Mouse (Mus musculus) kidney, embryonic 15.5 days (tissue): ENCODE results near the gene Foxn1. TPM values are rescaled to one million over a fixed set of nuclear protein-coding genes. Genes with fewer than 3 reads are reported as not detected.

Experiments
- ATAC-seq: fragments of 200-750 bp; cut with Nextera tagmentation; replicated peaks from 2 replicates; pipeline ENCODE4 v1.8.0; 2017; ENCODE audit warnings: moderate TSS enrichment; ENCODE audit not compliant: low FRiP score
- H3K27ac ChIP-seq: fragments of 300-500 bp; sonication (generic); 2 replicates; pipeline ENCODE4 v1.5.1; 2015; ENCODE audit warnings: mild to moderate bottlenecking, inconsistent platforms
- H3K27me3 ChIP-seq: fragments of 300-500 bp; sonication (generic); 2 replicates; pipeline ENCODE4 v1.6.1; 2015; ENCODE audit warnings: inconsistent platforms
- H3K36me3 ChIP-seq: fragments of 300-500 bp; sonication (generic); 2 replicates; pipeline ENCODE4 v1.6.1; 2015; ENCODE audit warnings: inconsistent platforms
- H3K4me1 ChIP-seq: fragments of 300-500 bp; sonication (generic); 2 replicates; pipeline ENCODE4 v1.6.1; 2015; ENCODE audit warnings: inconsistent platforms
- H3K4me2 ChIP-seq: fragments of 300-500 bp; sonication (generic); 2 replicates; pipeline ENCODE4 v1.6.1; 2015; ENCODE audit warnings: moderate library complexity, mild to moderate bottlenecking, inconsistent platforms
- H3K4me3 ChIP-seq: fragments of 300-500 bp; sonication (generic); replicated peaks from 2 replicates; pipeline ENCODE4 v1.5.1; 2015; ENCODE audit warnings: mild to moderate bottlenecking, inconsistent platforms
- H3K9ac ChIP-seq: fragments of 300-500 bp; sonication (generic); 2 replicates; pipeline ENCODE4 v1.6.1; 2015; ENCODE audit warnings: mild to moderate bottlenecking, inconsistent platforms
- H3K9me3 ChIP-seq: fragments of 300-500 bp; sonication (generic); replicated peaks from 2 replicates; pipeline ENCODE4 v1.6.1; 2016; ENCODE audit warnings: inconsistent platforms
- WGBS: fragments of 180-500 bp; shearing (Covaris S2); methylation state at CpG from one replicate; pipeline ENCODE4 v1.1.7; 2015; ENCODE audit warnings: mixed read lengths; 5-methylcytosine and 5-hydroxymethylcytosine counted together
- polyA plus RNA-seq: library from polyadenylated mRNA; unstranded; fragments of >200 nt; fragmentation: Nextera tagmentation; extraction: Ambion mirVana; gene quantifications from 2 replicates; pipeline ENCODE4 v1.2.1, GENCODE M21; 2015

The Foxn1 gene
- polyA plus RNA-seq: 0.10 TPM in 1 of 2 replicates, not detected in the other

GRCm38 (mm10) chr11:78386508-78387043 is at the start of gene Foxn1:
TSS of gene Foxn1 (minus strand) at chr11:78386558.
- no peak within 1 kb of the TSS for H3K9ac ChIP-seq
- no peaks in the 10 kb centered on the region for H3K9me3 ChIP-seq
- H3K27ac ChIP-seq: no peak within 1 kb of the TSS
- H3K4me2 ChIP-seq: no peak within 1 kb of the TSS
- no peaks in the 10 kb centered on the region for H3K27me3 ChIP-seq
- peaks cover 22% of the 10 kb centered on the region for H3K4me1 ChIP-seq
- H3K36me3 ChIP-seq: no peaks in the 10 kb centered on the region
- no peak for ATAC-seq
- no peak within 1 kb of the TSS for H3K4me3 ChIP-seq
- 58% methylated on average over 14 of the region's 14 CpGs for WGBS

GRCm38 (mm10) chr11:78435776-78436349 is 49.5 kb upstream of the Foxn1 start:
- Histone ChIP-seq H3K4me2 (peak overlapping the region; percentile 43), H3K27ac (peak overlapping the region; percentile 82), H3K4me3 (no peak overlapping the region), H3K9ac (no peak overlapping the region), H3K36me3 (no peaks in the 10 kb centered on the region), H3K4me1 (peaks cover 15% of the 10 kb centered on the region), H3K27me3 (no peaks in the 10 kb centered on the region), H3K9me3 (no peaks in the 10 kb centered on the region)
- peak; percentile 92 for ATAC-seq
- WGBS: 3% methylated on average over 19 of the region's 19 CpGs

GRCm38 (mm10) chr11:78434052-78434451 is 47.7 kb upstream of the Foxn1 start:
- H3K4me1 ChIP-seq: peaks cover 21% of the 10 kb centered on the region
- no peak overlapping the region for H3K4me2 ChIP-seq
- no peaks in the 10 kb centered on the region for H3K27me3 ChIP-seq
- H3K9me3 ChIP-seq: no peaks in the 10 kb centered on the region
- H3K27ac ChIP-seq: no peak overlapping the region
- no peaks in the 10 kb centered on the region for H3K36me3 ChIP-seq
- no peak overlapping the region for H3K4me3 ChIP-seq
- ATAC-seq: no peak
- H3K9ac ChIP-seq: no peak overlapping the region
- WGBS: 33% methylated on average over 4 of the region's 4 CpGs

- no peaks in the 10 kb centered on the region for H3K36me3 ChIP-seq
- no peaks in the 10 kb centered on the region for H3K27me3 ChIP-seq
- no peaks in the 10 kb centered on the region for H3K9me3 ChIP-seq
- no peak overlapping the region for H3K27ac ChIP-seq
- H3K9ac ChIP-seq: no peak overlapping the region
- peaks cover 24% of the 10 kb centered on the region for H3K4me1 ChIP-seq
- 63% methylated on average over 10 of the region's 10 CpGs for WGBS
- H3K4me3 ChIP-seq: no peak overlapping the region
- no peak for ATAC-seq
- no peak overlapping the region for H3K4me2 ChIP-seq
Measured at GRCm38 (mm10) chr11:78431176-78431575, 44.8 kb upstream of the Foxn1 start.

GRCm38 (mm10) chr11:78430195-78430878 is 44.0 kb upstream of the Foxn1 start:
- 41% methylated on average over 11 of the region's 11 CpGs for WGBS
- H3K9me3 ChIP-seq: no peaks in the 10 kb centered on the region
- H3K27ac ChIP-seq: no peak overlapping the region

GRCm38 (mm10) chr11:78428309-78428708 is 42.0 kb upstream of the Foxn1 start:
- Histone ChIP-seq H3K9me3 (no peaks in the 10 kb centered on the region), H3K27ac (no peak overlapping the region), H3K4me3 (no peak overlapping the region), H3K9ac (no peak overlapping the region), H3K27me3 (no peaks in the 10 kb centered on the region), H3K4me2 (no peak overlapping the region), H3K4me1 (peaks cover 13% of the 10 kb centered on the region), H3K36me3 (no peaks in the 10 kb centered on the region)
- no peak for ATAC-seq
- WGBS: 87% methylated on average over 5 of the region's 5 CpGs

More at GRCm38 (mm10) chr11:78430195-78430878, 44.0 kb upstream of the Foxn1 start:
- H3K36me3 ChIP-seq: no peaks in the 10 kb centered on the region
- no peaks in the 10 kb centered on the region for H3K27me3 ChIP-seq
- no peak overlapping the region for H3K4me2 ChIP-seq
- no peak overlapping the region for H3K9ac ChIP-seq
- H3K4me3 ChIP-seq: no peak overlapping the region
- peaks cover 15% of the 10 kb centered on the region for H3K4me1 ChIP-seq
- no peak for ATAC-seq

GRCm38 (mm10) chr11:78427655-78428054 is 41.3 kb upstream of the Foxn1 start:
- 85% methylated on average over 6 of the region's 6 CpGs for WGBS

GRCm38 (mm10) chr11:78425572-78425971 is 39.2 kb upstream of the Foxn1 start:
- H3K4me3 ChIP-seq: no peak overlapping the region
- no peaks in the 10 kb centered on the region for H3K36me3 ChIP-seq
- peaks cover 12% of the 10 kb centered on the region for H3K27me3 ChIP-seq
- H3K9ac ChIP-seq: no peak overlapping the region
- H3K4me2 ChIP-seq: no peak overlapping the region
- no peak overlapping the region for H3K27ac ChIP-seq
- H3K9me3 ChIP-seq: no peaks in the 10 kb centered on the region
- no peak for ATAC-seq
- peaks cover 27% of the 10 kb centered on the region for H3K4me1 ChIP-seq
- WGBS: 95% methylated on average over 1 of the region's 1 CpGs

More at GRCm38 (mm10) chr11:78427655-78428054, 41.3 kb upstream of the Foxn1 start:
- no peaks in the 10 kb centered on the region for H3K36me3 ChIP-seq
- H3K4me2 ChIP-seq: no peak overlapping the region
- H3K27me3 ChIP-seq: no peaks in the 10 kb centered on the region
- no peak for ATAC-seq
- no peak overlapping the region for H3K4me3 ChIP-seq
- peaks cover 13% of the 10 kb centered on the region for H3K4me1 ChIP-seq
- no peaks in the 10 kb centered on the region for H3K9me3 ChIP-seq
- no peak overlapping the region for H3K9ac ChIP-seq
- H3K27ac ChIP-seq: no peak overlapping the region

- H3K4me2 ChIP-seq: no peak overlapping the region
- H3K9ac ChIP-seq: no peak overlapping the region
- H3K9me3 ChIP-seq: no peaks in the 10 kb centered on the region
- 58% methylated on average over 2 of the region's 2 CpGs for WGBS
- ATAC-seq: no peak
- H3K36me3 ChIP-seq: no peaks in the 10 kb centered on the region
- H3K4me1 ChIP-seq: peaks cover 30% of the 10 kb centered on the region
- H3K4me3 ChIP-seq: no peak overlapping the region
- H3K27ac ChIP-seq: no peak overlapping the region
- peaks cover 15% of the 10 kb centered on the region for H3K27me3 ChIP-seq
Measured at GRCm38 (mm10) chr11:78424352-78424751, 38.0 kb upstream of the Foxn1 start.

- no peak within 1 kb of the TSS for H3K4me3 ChIP-seq
- no peaks in the 10 kb centered on the region for H3K36me3 ChIP-seq
- ATAC-seq: peak; percentile 79
- peak within 1 kb of the TSS; percentile 59; the same call in 1 of the 2 replicates for H3K27ac ChIP-seq
- 11% methylated on average over 13 of the region's 13 CpGs for WGBS
- H3K27me3 ChIP-seq: peaks cover 15% of the 10 kb centered on the region
- H3K9ac ChIP-seq: no peak within 1 kb of the TSS
- no peaks in the 10 kb centered on the region for H3K9me3 ChIP-seq
- H3K4me1 ChIP-seq: peaks cover 25% of the 10 kb centered on the region
- peak within 1 kb of the TSS; percentile 31 for H3K4me2 ChIP-seq
Measured at GRCm38 (mm10) chr11:78422055-78422819, 35.9 kb upstream of the Foxn1 start, which contains the start of gene Slc13a2. TSS of gene Slc13a2 (minus strand) at chr11:78422217.

GRCm38 (mm10) chr11:78421201-78422009 is 35.0 kb upstream of the Foxn1 start:
- Histone ChIP-seq H3K4me2 (no peak overlapping the region), H3K9me3 (no peaks in the 10 kb centered on the region), H3K36me3 (no peaks in the 10 kb centered on the region), H3K4me3 (no peak overlapping the region), H3K27ac (no peak overlapping the region; the same call in 1 of the 2 replicates), H3K9ac (no peak overlapping the region), H3K4me1 (peaks cover 25% of the 10 kb centered on the region), H3K27me3 (peaks cover 15% of the 10 kb centered on the region)
- WGBS: 66% methylated on average over 13 of the region's 13 CpGs
- no peak for ATAC-seq
